Mouse (Mus musculus): ENCODE data around the gene E2f1.

Gene E2f1

DNA sequence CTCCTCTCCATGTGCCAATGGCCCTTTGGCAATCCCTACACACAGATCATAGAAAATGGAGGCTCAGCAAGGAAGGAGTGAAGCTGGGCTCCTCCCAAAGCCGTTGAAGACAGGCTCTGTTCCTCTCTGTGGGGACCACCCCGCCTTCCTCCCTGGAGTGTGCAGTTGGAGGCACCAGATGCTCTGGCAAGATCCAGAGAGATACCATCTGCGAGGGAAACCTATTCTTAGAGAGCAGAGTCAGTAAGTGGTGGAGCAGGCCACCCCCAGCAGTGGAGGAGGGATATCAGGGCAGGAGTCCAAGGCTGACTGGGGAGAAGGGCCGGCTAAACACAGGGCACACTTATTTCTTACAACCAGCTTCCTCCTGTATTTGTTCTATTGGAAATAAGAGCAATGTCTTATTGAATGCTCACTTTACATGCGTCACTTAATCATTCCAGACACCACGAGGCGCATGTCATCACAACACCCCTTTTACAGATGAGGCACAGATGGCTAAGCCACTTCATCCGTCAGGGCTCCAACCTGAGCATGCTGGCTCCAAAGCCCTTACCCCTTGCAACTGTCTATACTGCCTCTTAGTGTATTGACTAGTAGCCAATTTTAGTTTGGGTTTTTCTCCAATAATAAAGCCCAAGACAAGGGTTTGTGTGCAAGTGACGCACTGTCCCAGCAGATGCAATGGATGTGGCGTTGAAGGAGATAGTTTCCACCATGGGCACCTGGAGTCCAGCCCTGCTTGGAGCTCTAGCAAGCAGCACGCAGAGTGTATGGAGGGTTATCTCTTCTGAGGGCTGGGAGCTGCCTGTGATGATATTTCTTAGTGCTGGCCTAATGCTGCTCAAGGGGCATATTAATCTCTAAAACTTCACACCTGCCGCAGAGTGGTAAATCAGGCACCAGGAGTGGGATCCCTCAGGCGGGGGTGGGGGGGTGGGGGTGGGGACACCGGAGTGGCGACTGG is 14.5 kb upstream of the E2f1 start:
- in situ Hi-C loops (cut with MboI; ENCODE audit: low sequenced_read_pairs), result no loop called here

DNA sequence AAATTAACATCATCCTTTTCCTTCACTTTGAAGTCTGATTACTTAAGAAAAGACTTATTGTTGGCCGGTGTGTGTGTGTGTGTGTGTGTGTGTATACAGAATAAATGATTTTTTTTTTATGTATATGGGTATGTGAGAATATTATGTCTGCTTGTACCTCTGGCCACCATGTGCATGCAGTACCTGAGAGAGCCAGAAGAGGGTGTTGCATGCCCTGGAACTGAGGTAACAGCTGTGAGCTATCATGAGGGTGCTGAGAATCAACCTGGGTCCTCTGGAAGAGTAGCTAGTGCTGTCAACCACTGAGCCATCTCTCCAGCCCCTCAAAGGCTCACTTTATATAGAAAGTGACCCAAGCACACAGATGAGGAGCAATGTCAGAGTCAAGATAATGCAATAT is 11.7 kb upstream of the E2f1 start:
- in situ Hi-C loops (cut with MboI; ENCODE audit: low sequenced_read_pairs), result no loop called here

DNA sequence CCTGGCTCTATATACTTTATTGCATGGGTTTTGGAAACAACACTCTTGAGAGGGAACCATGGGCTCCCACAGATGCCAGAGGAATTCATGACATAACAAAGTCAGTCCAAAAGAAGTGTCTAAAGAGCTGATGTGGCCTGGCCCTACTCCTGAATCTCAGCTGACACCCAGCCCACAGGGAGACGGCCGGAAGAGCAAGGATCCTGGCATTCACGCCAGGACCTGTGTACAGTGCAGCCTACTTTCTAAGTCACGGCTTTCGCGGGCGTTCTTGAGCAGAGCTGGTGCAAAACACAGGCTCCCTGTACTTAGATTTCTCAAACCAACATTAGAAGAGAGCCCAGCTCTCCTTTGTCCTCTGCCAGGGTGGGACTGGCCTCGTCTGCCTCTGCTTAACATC is 10.9 kb upstream of the E2f1 start:
- in situ Hi-C loops (cut with MboI; ENCODE audit: low sequenced_read_pairs), result no loop called here

DNA sequence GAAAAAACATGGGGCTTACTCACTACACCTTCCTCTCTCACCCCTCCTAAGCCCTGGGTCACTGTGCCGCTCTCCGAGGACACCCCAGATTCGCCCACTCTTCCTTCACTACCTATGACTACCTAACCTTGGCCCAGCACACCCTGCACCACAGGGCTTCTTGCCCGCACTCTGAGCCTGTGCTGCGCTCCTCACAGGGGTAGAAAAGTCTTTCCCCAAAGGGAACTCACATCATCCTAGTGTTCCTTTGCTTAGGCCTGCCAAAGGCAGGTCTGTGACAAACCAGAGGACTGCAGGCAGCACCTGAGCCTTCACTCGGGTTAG is 8.0 kb upstream of the E2f1 start:
- in situ Hi-C loops (cut with MboI; ENCODE audit: low sequenced_read_pairs), result no loop called here

DNA sequence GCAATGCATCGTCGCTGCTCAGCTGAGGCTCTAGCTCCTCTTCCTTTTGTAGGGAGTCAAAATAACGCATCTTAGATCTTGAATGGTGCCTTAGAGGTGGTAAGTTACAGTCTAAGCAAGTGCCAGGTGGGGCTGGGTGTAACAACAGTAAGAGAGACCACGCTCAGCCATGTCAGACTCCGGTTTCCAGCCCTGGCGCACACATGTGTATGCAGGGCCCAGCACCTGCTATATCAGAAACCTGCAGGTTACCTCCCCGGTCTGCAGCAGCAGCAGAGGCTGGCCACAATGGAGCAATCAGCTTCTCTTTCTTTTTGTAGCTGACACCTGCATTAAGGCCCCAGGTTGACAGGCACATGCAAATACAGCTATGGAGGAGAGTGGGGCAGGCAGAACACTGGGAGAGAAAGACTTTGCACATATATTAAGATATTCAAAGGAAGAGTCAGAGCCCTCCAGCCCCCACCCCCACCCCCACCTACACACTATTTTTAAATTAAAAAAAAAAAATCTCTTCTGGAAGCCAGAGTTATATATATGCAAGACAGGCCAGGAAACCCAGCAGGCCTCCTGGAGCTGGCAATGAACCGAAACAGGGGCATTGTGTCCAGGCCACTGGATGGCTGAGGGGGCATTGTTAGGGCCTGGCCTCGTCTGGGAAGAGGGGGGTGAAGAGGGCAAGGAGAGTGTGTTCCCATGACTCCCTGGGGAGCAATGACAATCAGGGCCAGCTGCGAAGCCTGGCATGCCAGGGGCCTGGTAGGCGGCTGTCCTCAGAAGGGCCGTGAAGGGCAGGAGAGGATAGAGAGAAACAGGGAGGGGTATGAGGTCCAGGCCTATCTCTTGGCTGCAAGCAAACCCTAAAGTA is 7.4 kb upstream of the E2f1 start:
- in situ Hi-C loops (cut with MboI; ENCODE audit: low sequenced_read_pairs), result no loop called here

DNA sequence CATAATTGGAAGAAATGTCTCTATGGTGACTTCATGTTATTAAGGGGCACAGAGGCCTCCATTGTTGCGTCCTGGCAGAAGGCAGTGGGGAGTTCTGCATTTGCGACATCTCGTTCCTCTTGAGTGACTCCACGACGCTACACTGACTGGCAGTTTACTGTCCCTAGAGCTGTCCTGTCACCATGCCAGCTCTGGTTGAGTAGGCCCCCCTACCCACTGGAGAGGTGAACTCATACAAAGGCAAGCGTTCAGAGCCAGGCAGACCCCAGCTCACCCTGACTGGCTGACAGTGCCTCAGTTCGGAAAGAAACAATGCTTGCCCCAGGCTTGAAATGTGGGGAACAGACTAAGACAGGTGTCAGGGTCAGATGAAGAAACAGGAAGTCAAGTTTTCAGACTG is 4.6 kb upstream of the E2f1 start:
- in situ Hi-C loops (cut with MboI; ENCODE audit: low sequenced_read_pairs), result no loop called here

DNA sequence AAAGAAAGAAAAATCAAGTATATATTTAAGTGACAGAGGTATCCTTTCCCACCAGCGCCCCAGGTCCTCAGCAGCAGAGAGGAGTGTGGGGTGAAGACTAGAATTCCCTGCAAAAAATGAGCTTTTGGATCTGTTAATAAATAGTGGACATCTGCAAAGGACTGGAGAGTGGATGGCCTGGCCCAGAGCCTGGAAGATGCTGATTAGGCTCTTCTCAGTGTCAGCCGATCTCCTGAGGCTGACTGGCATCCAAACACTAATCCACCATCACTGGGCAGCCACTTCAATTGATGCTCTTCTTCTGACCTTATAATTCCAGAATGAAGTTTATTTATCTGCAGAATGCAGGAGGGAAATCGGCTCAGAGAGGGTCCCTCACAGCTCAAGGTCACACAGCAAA is 3.3 kb upstream of the E2f1 start:
- in situ Hi-C loops (cut with MboI; ENCODE audit: low sequenced_read_pairs), result no loop called here

DNA sequence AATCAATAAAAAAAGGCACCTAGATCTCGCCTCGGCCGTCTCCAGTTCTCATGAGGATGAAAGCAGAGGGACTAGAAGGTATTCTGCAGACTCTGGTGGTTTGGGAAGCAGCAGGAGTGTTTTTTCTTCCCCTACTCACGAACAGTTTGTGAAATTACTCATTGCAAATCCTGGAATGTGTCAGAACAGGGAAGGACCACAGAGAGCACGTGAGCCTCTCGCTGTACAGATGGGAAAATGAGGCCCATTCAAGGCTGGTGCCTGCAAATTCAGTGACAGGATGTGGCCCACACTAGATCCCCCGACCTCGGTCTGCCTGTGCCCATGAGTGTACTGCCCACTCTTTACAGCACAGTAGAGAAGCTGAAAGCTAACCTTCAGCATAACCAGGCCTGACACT is 2.3 kb upstream of the E2f1 start:
- in situ Hi-C loops (cut with MboI; ENCODE audit: low sequenced_read_pairs), result no loop called here

DNA sequence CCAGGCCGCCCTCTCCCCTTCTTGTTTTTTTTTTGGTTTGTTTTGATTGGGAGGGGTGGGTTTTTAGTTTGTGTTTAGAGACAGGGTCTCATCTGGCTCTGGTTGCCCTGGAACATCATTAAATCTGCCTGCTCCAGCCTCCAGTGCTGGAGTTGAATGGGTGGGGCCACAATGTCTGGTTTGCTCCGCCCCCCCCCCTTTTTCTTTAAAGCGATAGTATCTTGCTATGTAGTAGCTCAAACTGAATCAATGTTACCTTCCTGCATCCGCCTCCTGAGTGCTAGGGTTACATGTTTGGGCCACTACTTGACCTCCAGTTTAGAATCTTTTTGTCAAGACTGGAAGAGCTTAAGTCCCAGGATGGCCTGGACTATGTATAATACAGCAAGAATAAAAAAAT is 1.6 kb upstream of the E2f1 start:
- in situ Hi-C loops (cut with MboI; ENCODE audit: low sequenced_read_pairs), result no loop called here

DNA sequence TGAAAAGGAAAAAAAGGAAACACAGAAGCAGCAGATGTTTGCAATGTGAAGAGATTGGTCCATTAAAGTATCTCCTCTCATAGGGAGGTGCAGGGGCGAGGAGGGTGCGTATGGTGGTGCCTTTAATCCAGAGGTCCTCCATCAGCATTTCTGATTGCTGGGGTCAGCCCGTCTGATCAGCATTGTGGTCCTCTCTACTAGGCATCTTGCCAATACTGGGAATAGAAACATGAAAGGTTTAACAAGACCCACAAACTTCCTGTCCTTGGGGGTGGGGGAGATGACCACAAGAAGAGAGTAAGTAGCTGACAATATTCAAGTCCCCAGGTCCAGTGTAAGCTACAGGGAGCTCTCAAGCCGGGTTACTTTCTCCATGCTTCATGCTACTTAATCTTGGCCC is 974 bp upstream of the E2f1 start:
- in situ Hi-C loops (cut with MboI; ENCODE audit: low sequenced_read_pairs), result no loop called here

DNA sequence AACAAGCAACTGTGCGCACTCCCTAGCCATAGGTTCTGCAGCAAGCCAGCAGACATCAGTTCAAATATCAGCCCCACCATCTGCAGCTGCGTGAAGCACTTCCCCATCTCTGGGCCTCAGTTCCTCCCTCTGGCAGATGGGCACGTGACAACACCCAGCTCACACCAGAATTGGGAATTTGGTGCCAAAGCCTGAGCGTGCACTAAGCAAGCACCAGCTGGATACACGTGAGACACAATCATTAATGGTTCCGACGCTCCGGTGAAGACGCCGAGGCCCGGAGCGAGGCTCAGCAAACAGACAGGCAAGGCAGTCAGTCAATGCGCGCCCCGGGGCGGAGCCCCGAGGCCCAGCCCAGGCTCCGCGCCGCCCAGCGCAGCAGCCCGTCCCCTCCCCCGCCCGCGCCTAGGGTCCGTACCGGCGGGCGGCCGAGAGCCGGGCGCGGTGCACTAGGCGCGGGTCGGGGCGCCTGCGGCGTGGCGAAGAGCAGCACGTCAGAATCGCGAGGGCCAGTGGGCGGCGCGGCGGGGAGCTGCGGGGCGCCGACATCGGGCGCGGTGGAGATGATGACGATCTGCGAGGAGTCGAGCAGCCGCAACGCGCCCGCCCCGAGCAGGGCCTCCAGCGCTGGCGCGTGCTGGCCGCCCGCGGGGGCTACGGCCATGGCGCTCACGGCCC is 482 bp downstream of the E2f1 start:
- in situ Hi-C loops (cut with MboI; ENCODE audit: low sequenced_read_pairs), result no loop called here

DNA sequence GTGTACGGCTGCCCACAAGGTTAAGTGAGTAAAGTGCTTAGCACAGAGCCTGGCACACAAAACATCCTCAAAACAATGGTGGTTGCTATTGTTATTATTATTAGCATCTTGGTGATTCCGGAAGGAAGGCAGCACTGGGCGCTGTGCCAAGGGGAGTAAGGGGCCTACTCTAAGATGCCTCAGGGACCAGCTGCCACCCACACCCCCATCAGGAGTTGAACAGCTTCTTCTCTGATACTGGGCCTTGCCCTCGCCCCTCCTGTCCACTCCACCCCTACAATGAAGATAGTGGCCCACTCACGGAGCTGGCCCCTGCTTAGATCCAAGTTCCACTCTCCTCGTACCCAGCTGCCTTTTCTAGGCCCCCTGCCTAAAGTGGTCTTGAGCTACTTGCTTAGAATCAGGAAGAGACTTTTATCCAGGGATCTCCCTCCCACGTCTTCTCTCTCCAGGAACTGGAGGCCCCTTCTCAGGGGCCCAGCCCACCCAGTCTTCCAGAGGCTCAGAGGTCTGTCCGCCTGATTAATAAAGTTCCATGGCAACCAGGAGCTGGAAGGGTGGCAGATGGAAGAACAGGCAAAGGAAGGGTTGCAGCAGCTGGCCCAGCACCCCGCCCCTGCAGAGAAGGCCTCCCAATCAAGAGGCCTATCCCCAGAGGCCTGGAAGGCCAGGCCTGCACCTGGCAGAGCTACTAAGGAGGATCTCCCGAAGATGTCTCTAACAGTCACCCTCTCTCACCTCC is 1.2 kb downstream of the E2f1 start:
- in situ Hi-C loops (cut with MboI; ENCODE audit: low sequenced_read_pairs), result no loop called here

DNA sequence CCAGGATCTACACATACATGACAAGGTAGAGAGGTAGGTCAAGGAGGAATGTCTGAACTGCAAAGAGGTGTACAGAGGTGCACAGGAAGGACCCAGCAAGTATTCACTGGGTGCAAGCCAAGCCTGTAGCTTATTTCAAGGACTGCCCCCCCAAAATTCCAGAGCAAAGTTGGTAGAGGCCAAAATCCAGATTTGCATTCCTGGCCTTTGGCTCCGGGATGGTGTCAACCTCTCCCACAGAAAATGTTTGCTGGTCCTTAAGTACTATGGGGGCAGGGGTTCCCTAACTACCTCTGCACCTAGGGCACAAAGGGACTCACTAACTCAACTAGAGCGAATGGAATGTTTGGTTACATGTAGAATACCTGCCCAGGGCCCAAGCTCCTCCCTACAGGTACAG is 1.9 kb downstream of the E2f1 start:
- in situ Hi-C loops (cut with MboI; ENCODE audit: low sequenced_read_pairs), result no loop called here

DNA sequence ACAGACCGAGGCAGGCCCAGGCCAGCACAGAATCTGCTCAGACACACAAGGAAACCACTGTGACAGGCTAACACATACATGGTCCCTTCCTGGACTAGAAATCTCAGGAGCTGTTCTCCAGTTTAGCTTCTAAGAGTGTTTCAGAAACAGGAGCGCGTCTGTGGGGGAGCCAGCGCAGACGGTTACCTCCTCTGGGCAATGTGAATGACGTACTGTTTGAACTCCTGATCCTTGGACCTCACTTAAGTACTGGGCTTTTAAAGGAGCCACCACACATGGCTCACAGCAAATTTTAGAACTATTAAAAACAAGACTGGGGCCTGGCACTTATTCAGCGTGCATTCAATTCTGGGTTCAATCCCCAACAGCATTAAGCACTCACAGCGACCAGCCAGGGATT is 3.1 kb downstream of the E2f1 start:
- in situ Hi-C loops (cut with MboI; ENCODE audit: low sequenced_read_pairs), result no loop called here

DNA sequence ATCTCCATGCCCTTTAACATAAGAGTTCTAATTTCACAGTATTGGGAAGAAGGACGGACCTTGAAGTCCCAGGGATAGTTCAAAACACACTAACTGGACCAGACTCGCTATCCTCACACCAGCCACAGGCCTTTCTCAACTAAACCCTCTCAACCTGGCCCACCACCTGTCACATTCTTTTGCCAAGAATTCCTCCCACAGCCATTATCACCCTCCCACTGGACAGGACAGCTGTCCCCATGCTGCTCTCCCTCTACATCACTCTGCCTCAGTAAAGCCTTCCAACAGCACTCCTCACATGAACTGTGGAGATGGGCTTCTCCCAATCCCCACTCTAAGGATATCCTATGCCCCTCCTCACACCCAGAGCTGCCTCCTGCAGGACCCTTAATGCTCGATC is 4.1 kb downstream of the E2f1 start:
- in situ Hi-C loops (cut with MboI; ENCODE audit: low sequenced_read_pairs), result no loop called here

DNA sequence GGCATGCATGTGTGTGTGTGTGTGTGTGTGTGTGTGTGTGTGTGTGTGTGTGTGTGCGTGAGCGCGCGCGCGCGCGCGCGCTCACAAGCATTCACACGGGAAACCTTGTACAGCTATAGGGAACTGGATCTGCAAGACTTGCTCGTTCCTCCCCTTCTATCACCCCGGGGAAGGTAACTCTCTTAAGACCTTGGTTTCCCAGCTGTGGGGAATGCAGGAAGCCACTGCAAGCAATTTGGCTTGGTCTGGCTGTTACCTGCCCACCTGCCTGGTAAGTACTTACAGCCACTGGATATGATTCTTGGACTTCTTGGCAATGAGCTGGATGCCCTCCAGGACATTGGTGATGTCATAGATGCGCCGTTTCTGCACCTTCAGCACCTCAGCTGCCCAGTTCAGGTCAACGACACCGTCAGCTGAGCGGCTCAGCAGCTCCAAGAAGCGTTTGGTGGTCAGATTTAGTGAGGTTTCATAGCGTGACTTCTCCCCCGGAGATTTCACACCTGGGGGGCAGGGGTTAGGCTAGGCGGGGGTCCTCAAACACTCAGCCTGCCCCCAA is 6.0 kb downstream of the E2f1 start:
- in situ Hi-C loops (cut with MboI; ENCODE audit: low sequenced_read_pairs), result no loop called here

DNA sequence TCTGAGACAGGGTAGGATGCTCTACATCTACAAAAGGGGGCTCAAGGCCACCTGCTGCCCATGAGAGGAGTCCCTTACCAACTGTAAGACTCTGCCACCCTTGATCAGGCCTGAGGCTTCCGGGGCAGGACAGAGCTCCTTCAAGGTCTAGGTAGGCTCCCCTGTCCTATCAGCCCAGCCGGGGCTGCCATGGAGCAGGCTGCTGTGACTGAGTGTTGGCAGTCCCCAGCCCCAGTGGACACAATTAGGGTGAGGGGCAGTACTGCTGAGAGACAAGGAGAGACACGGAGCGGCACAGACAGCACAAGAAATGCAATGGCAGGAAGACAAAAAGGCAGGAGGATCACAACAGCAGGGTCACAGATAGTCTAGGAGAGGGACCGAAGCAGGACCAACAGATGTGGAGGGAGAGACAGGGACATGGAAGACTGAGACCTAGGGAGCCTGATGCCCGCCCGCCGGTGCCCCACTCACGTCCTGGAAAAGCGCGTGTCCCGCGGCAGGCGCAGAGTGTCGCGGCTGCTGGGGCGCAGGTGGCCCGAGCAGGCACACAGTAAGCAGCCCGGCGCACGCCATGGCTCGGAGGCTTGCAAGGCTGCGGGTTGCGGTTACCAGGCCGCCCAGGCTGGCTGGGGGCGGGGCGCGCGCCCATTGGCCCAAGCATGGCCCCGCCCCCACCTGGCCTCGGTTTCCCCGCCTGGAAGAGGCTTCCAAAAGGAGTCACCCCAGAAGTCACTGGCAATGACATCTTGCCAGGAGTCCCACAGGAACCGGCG is 11.2 kb downstream of the E2f1 start, which contains the start of gene Necab3:
Necab3 (minus strand) TSS at position 627 of the 776 bp plus-strand sequence.
- in situ Hi-C loops (cut with MboI; ENCODE audit: low sequenced_read_pairs), result no loop called here

DNA sequence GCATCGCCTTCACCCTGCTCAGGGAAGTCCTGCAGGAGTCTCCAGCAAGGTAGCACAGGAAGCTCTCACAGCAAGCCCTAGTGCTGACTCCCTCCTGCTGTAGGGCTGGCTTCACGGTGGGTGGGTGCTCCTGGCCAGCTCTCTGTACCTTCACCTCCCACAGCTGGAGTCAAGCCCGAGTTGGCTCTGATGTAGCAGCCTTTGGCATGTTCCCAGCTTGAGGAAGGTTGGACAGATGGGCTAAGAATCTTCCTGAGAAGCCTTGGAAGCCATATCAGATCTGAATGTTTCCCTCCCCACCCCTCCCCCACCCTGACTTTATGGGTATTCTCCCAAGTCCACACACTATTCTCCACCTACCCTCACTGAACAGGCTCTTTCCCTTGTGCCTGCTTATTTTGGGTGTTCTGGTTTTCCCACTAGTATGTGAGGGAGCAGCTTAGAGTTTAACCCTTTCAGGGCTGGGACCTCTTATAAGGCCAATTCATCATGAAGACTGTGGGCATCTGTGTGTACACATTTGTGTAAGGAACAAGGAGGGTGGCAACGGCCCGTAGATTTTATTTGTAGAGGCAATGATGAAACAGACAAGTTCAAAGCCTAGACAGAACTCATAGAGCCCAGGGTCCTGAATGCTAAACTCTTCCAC is 12.4 kb downstream of the E2f1 start:
- in situ Hi-C loops (cut with MboI; ENCODE audit: low sequenced_read_pairs), result no loop called here

DNA sequence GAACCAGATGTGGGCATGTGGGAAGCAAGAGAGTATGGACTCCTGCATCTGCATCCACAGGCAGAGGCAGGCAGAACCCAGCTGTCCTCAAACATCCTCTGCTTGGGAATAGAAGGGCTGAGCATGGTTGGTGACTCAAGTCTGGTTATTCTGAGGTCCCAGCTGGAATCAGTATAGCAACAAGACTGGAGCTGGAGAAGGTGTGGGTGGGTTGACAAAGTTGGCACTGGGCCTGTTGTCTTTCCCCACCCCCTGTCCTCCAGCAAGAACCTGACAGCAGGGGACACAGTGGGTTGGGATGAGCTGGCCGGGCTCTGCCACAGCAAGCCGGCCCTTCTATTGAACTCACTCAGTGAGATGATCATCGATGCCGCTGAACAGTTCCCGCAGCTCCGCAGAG is 14.5 kb downstream of the E2f1 start:
- in situ Hi-C loops (cut with MboI; ENCODE audit: low sequenced_read_pairs), result no loop called here

Data from CH12F3 (cell line).